28 mouse cellular contexts compared by ENCODE assay signal in the genomic region with DNA sequence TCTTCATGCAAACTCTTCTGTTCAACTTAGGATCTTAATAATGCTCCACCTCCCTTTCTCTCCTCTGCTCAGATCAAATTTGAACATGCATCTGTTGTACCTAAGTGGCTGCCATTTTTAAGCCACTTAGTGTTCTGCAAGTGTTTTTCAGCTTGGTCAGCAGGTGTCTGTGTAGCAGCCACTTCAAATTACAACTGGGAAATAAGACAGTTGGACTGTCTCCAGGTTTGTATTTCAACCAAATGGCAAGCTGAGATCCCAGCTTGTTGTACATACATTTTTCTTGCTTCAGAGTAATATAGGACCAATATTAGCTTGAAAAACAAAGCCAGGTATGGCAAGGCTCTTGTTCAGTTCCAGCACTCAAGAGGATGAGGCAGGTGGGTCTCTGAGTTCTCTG.
DNase-seq lines count a peak whose midpoint lies in the region; ATAC-seq and TF ChIP-seq lines count a peak whose summit lies in the region.
"Had no signal": no experiment of that assay in that cellular context is flagged by ENCODE, and none has a peak within 500 bp of the region (broad histone marks: within the 10 kb centered on the region; RNA-seq: fewer than 3 reads in every experiment).

No protein-coding gene starts in this region.

- H3K9me3 ChIP-seq in heart, embryonic 16.5 days (replicated peaks; ENCODE audit: control insufficient read depth, low read length), result no peaks in the 10 kb centered on the region
- H3K9me3 ChIP-seq: embryonic facial prominence, embryonic 10.5 days; embryonic facial prominence, embryonic 13.5 days; forebrain, embryonic 13.5 days had no signal

- no peak for TF ChIP-seq EP300 in heart, adult 2 months (IDR thresholded peaks at IDR 0.05; ENCODE audit: insufficient read depth, low read depth, low read length)

- H3K79me2 ChIP-seq in heart, adult 2 months (replicated peaks; ENCODE audit: control insufficient read depth, insufficient read depth, low read length), result peaks cover 3% of the 10 kb centered on the region; the same call in 1 of the 2 replicates

- H3K36me3 ChIP-seq in heart, adult 2 months (ENCODE audit: control insufficient read depth, insufficient read depth, low read length), result peaks cover 3% of the 10 kb centered on the region
- no peaks in the 10 kb centered on the region for H3K36me3 ChIP-seq in heart, embryonic 16.5 days (ENCODE audit: control insufficient read depth, insufficient read depth)

- peak; percentile 37 for DNase-seq in heart, adult 11 months
- no peak for DNase-seq in heart, adult 2 months
- DNase-seq in heart, adult 8-10 months (ENCODE audit: low spot score), result no peak
- DNase-seq in skeletal muscle tissue, adult 2 months (ENCODE audit: low read depth, low spot score), result peak; percentile 13
- no peak for DNase-seq in urinary bladder, adult 2 months (ENCODE audit: low spot score)
- DNase-seq: adrenal gland, adult 2 months; adrenal gland, postnatal 14 days; cerebellum, adult 18-20 months; cerebellum, adult 9-11 months; cerebellum, postnatal 25 days; embryo, embryonic 11 days; forebrain, postnatal 0 days; gastrocnemius, adult 2 months; gastrocnemius, postnatal 14 days; heart, adult 18-20 months; heart, postnatal 4 days; kidney, adult 18-20 months had no signal

- H3K9ac ChIP-seq in heart, adult 2 months (ENCODE audit: low read depth, low read length), result no peak overlapping the region
- H3K9ac ChIP-seq in heart, embryonic 16.5 days (ENCODE audit: low read length), result no peak overlapping the region
- H3K9ac ChIP-seq: embryonic facial prominence, embryonic 13.5 days; forebrain, embryonic 13.5 days; forebrain, postnatal 0 days; hindbrain, embryonic 14.5 days had no signal

- H3K4me2 ChIP-seq in heart, embryonic 16.5 days (ENCODE audit: low read depth, low read length), result no peak overlapping the region
- H3K4me2 ChIP-seq: embryonic facial prominence, embryonic 13.5 days; forebrain, embryonic 13.5 days; heart, embryonic 11.5 days; hindbrain, embryonic 14.5 days had no signal

- no peak for TF ChIP-seq POLR2A in heart, adult 2 months (IDR thresholded peaks at IDR 0.05; ENCODE audit: insufficient read depth, low read depth, low read length)

- H3K27ac ChIP-seq in heart, adult 2 months, result no peak overlapping the region
- peak overlapping the region; percentile 35; the same call in 1 of the 2 replicates for H3K27ac ChIP-seq in heart, embryonic 16.5 days (ENCODE audit: low read length)
- H3K27ac ChIP-seq: embryonic facial prominence, embryonic 10.5 days; embryonic facial prominence, embryonic 13.5 days; forebrain, embryonic 13.5 days; gastrocnemius, adult 2 months; hindbrain, embryonic 14.5 days; hindbrain, postnatal 0 days had no signal

- TF ChIP-seq CTCF in heart, adult 2 months (IDR thresholded peaks at IDR 0.05), result no peak

- H3K4me1 ChIP-seq in heart, adult 2 months (ENCODE audit: control insufficient read depth, insufficient read depth, low read length), result peaks cover 5% of the 10 kb centered on the region
- H3K4me1 ChIP-seq in heart, embryonic 16.5 days (ENCODE audit: control insufficient read depth, insufficient read depth, low read length), result peaks cover 17% of the 10 kb centered on the region
- H3K4me1 ChIP-seq: embryonic facial prominence, embryonic 13.5 days; forebrain, embryonic 13.5 days had no signal

- H3K4me3 ChIP-seq in heart, adult 2 months, result no peak overlapping the region
- H3K4me3 ChIP-seq in heart, embryonic 16.5 days (ENCODE audit: low read length), result no peak overlapping the region
- H3K4me3 ChIP-seq: embryonic facial prominence, embryonic 10.5 days; embryonic facial prominence, embryonic 13.5 days; erythroblast, embryonic 14.5 days; forebrain, embryonic 13.5 days; gastrocnemius, adult 2 months had no signal

- no peak for ATAC-seq in heart, embryonic 16.5 days (replicated peaks; ENCODE audit: extremely low read depth, insufficient read depth, low FRiP score)
- ATAC-seq: CD4-positive, CD25-positive, alpha-beta regulatory T cell, adult 4 months; forebrain, embryonic 13.5 days; forebrain, postnatal 0 days; hindbrain, postnatal 0 days; inflammation-experienced regulatory T-cells, adult 6 months; intestine, embryonic 16.5 days had no signal

- intact Hi-C loops in heart, adult 2 months (cut with DNase I), result no loop called here

- H3K27me3 ChIP-seq in heart, adult 2 months (ENCODE audit: control insufficient read depth, insufficient read depth, low read length), result no peaks in the 10 kb centered on the region
- no peaks in the 10 kb centered on the region for H3K27me3 ChIP-seq in heart, embryonic 16.5 days (ENCODE audit: control insufficient read depth, insufficient read depth, low read length)
- H3K27me3 ChIP-seq: embryonic facial prominence, embryonic 13.5 days; forebrain, embryonic 13.5 days had no signal

Comparison
In these comparisons a context has a peak if more than half of its experiments do, and no peak if none do; other contexts are left out.
1. DNase-seq: peak in heart, adult 11 months (single experiment) and skeletal muscle tissue, adult 2 months (single experiment); none in heart, adult 2 months (0 of 2), heart, adult 8-10 months (single experiment) and urinary bladder, adult 2 months (single experiment).